Mouse (Mus musculus) right cerebral cortex, postnatal 14 days (tissue): ENCODE measurements around the gene Gm20388.

Experiments
- DNase-seq: peaks from one replicate; pipeline ENCODE4 v3.0.0; 2022

Gene Gm20388

DNA sequence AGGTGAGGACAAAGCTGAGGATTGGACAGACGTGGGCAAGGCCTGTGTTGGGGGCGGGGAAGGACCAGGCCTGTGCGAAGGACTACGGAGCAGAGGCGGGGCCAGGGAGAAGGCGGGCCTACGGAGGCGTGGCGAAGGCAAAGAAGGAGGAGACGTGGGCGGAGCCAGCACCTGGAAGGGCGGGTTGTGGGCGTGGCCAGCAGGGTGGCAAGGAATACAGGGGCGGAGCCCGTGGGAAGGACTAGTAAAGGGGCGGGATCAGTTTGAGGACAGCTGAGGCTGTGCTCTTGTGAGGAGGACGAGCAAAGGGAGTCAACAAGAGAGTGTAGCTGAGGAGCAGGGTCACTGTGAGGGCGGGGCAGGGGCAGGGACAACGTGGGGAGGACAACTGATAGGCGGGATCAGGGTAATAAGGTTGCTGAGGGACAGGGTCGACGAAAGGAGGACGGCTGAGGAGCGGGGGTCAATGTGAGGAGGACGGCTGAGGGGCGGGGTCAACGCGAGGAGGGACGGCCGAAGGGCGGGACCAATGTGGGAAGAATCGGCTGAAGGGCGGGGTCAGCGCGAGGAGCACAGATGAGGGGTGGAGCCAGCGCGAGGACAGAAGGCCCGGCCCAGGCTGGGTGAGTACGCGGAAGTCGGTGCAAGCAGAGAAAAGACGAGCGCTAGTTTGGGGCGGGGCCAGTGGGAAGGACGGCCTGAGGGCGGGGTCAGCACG lies 2370.8 kb downstream of the Gm20388 start:
- peak; percentile 99 for DNase-seq

DNA sequence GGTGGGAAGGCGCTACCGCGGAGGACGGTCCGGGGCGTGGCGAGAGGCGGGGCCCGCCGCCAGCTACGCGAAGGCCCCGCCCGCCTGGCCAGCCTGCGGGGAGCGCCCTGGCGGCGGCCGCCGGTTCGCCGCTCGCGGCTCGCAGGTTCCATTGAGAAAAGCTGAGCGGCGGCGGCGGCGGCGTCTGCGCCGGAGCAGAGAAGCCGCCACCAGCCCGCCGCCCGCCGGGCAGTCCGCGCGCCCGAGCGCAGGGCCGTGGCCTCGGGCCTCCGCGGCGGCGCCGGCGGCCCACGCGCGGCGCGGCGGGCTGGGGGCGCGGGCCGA lies 2371.4 kb downstream of the Gm20388 start, which contains the start of gene Zfpm1:
TSS of gene Zfpm1 (plus strand) at position 107 of the 324 bp plus-strand sequence.
- DNase-seq: no peak

DNA sequence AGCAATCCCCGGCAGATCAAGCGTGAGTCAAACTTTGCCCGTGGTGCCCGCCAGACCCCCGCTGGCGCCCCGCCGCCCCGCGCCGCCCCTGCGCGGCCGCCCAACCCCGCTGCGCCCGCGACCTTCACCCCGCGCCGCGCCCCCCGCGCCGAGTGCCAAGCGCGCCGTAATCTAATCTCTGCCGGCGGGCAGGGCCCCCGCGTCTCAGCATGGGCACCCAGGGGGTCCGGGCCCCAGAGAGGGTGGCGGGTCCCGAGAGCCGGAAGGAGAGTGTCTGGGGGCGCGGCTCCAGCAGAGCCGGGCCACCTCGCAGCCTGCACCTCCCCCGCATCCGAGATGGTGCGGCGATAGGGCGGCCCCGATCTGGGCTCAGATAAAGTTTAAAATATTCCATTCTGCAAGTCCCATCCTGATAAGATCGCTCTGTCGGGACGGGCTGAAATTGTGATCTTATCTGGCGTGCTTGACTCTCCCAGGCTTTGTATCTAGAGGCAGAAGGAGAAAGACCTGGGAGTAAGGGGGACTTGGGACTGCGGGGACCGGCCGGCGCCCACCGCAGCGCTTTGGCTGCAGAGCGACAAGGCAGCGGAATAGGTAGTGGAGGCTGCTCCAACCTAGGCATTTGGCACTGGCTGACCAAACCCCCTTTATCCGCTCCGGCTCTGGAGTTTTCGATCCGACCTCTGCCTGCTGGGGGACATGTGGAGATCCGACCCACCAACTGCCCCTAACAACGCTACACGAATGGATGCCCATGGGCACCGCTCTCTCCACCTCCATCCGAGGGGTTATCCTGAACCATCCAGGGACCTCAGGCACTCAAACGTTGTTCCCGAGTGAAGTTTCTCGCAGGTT lies 2372.1 kb downstream of the Gm20388 start:
- peak; percentile 38 for DNase-seq

DNA sequence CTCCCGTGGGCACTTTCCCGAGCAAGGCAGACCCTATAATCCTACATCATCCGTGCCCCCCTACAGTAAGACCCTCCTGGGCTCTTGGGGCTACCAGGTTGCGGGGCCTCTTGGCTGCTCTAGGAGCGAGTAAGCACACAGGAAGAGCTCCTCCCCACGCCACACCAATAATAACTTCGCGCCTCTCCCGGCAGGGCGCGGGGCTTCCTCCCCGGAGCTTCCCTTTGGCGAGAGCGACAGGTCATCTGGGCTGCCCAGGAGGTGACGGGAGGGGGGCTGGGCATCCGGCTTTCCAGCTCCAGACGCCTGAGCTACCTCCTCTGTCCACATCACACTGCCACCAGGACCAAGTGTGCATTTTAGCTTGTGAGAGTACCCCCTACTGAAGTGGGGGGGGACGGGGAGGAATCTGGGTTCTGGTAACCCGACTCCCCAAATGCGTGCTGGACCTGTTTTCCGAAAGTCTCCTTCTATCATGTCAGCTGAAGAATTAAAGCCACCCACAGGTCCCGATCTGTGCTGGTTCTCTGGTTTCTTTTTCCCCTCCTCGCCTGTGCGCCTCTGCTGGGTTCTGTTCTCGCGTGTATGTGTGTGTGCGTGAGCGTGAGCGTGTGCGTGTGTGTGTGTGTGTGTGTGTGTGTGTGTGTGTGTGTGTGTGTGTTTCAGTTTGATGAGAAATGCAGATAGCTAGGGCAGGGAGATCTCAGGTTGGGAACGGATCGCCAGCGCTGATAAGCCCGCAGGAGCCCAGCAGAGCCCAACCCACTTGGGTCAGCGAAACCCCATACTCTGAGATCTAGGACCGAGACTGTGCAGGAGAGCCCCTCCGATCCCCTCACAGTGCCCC lies 2372.9 kb downstream of the Gm20388 start:
- peak; percentile 60 for DNase-seq

DNA sequence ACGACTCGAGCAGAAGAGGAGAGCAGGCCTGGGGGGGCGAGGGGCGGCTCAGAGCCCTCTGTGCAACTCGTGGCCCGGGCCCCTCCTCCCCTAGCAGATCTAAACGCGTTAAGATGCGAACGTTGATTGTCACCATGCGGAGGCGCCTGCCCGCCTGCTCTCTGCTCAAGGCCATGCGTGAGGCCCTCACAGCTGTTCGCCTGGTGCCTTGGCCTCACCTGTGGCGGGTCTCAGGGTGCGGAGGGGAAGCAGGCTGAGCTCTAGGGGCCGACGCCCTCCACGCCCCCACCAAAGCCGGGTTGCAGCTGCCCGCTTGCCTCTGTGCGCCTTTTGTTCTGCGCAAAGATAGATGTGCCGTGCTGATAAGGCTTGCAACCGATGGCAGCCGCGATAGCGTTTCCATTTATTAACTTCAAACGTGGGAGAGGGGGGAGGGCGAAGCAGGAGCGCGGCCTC lies 2373.6 kb downstream of the Gm20388 start:
- peak; percentile 52 for DNase-seq

DNA sequence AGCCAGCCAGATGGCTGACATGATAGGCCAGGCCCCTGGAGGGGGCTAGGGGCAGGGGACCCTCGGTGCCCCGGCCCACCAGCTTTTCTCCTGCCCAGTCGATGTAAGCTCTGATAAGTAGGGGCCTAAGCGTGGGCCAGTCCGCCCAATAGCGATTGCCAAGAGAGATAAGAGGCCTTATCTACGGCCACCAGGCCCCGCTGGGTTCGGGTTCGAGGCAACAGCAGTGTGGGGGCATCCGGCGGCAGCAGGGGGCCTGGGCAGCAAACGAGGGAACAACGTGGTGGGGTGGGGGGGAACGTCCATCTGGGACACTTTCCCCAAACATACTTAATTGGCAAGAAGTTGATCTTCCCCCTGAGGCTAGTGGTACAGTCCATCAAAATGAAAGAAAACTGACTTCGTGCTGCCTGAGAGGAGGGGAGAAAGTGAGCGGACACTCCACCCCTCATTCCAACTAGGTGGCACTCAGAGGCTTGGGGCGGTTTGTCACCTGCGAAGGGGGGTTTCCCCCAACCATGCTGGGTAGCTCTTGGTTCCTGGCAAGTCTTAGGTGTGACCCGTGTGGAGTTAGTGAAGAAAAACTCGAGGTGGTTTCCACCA lies 2374.1 kb downstream of the Gm20388 start:
- DNase-seq: no peak

DNA sequence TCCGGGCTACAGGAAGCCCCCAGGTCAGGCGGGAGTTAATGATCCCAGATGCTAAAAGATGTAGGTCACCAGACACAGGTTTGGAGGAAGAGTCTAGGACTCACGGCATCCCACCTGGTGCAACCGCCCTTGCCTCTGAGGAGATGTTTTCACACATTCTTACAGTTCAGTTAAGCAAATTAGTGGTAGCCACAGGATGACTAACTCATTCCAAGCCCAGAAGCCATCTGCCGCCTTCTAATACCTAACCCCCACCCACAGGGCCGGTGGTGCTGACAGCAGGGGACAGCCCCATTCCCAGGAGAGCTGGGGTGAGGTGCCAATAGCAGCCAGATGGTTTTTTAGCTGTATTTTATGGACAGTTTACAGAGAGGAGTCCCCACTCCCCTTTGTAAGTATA lies 2375.1 kb downstream of the Gm20388 start:
- DNase-seq: no peak

DNA sequence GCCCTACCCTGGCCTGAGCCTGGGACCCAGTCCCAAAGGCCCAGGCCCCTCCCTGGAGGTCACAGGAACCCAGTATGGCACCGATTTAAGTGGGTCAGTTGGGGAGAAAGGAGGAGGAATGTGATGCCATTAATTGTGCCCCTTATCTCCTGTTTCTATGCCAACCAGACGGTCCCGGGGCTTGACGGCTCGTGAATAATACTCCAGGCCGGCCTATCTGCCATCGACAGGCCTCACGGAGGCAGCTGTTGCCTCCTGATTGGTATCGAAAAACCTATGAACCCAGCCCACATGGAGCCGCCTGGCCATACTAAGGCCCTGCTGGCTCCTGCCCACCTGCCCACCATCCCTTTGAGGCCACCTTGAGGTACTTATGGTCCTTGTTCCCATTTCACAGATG lies 2376.3 kb downstream of the Gm20388 start:
- no peak for DNase-seq

DNA sequence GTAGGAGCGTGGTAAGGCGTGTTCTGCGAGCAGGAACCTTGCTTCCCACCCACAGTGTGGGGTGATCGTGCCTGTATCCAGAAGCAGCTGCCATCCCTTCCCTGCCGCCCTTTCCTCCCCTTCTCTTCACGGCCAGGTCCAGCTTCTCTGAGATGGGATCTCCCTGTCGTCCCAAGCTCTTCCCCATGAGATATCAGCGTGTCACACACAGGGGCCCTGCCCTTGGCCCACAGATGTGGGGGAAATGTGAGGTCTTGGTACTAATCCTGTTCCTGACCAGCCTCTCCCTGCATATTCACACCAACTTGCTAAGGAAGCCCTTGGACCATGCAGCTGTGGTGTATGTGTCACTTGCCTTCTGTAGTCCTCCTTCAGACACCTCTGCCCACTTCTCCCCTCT lies 2377.1 kb downstream of the Gm20388 start:
- no peak for DNase-seq

DNA sequence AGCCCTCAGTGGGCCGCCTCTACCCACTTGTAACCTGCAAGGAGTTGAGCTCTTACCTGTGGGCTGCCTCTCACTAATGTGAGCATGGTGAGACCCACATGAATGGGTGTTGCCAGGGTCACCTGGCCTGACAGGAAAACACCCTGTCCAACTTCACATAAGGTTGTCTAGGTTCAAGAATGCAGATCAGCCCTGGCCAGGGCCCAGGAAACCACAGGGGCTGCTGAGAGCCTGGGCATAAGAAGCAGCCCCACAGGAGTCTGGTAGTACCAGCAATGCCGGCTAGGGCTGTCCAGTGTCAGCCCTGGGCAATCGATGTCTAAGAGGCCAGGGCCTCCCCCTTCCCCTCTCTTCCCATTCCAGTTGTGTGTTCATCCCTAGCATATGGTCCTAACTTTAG lies 2377.7 kb downstream of the Gm20388 start:
- DNase-seq: no peak

DNA sequence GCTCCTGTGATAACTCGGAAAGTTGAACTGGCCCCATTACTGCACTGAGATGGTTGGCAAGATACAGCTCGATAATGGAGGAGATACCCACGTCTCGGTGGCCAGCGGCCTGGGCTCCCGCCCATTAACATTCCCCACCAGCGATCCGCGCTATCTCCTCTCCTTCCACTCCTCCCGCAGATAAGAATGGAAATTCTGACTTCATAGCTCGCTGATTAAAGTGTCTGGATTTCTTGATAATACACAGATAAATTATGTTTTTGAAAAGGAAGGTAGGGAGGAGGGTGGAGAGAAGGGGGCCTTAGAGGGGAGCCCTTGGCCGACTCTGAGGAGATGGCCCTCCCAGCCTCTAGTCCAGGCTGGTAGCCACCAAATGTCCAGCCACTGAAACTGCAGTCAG lies 2380.4 kb downstream of the Gm20388 start:
- no peak for DNase-seq

DNA sequence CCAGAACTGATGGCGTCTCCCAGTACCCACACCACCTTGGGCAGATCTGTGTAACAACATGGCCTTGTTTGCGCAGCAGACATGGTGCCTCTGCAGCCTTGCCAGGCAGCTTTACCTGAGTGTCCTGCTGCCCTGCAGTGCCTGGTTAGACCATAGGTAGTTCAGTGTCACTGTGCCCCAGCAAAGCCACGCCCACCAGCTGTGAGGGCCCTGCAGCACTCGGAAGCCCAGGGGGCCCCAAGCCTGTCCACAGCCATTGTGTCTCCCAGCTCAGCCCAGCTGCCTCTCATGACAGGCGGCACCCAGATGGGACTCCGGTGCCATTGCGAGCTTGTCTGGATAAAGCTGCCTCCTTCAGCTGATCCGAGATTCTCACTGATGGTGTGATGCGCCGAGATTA lies 2380.9 kb downstream of the Gm20388 start:
- no peak for DNase-seq

DNA sequence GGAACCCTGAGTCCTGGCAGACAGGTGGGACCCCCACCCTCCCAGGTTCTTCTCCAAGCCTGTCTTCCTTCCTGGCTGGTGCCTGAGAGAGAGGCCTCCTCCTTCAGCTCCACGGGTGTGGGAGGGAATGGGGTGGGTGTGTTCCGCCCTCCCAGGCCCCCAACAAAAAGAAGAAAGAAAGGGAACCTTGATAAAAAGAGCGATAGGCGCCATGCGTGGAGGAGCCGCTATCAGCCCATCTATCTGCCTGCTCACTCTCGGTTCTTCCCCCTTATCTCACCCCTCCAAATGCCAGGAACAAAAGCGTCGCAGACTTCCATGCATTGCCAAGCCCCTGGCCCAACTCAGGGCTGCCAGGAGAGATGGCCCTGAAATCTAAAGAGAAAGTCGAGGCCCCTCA lies 2382.8 kb downstream of the Gm20388 start:
- DNase-seq: no peak

DNA sequence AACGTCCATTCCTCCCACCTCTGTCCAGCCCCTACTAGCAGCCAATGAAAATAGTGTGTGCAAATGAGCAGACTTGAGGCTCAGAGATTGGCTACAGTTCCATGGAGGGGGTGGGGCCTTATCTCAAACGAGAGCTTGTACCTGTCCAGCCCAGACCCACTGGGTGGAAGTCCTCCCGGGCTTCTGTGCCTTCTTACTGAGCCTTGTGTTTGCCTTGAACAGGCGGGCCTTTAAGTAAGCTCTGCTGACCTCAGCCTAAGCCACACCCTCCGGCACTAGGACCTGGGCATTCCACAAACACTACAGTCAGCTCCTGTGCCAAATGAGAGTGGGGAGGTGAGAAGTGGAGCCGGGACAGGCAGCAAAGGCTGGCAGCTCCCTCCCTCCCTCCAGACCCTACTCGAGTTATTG lies 2383.6 kb downstream of the Gm20388 start:
- DNase-seq: no peak

DNA sequence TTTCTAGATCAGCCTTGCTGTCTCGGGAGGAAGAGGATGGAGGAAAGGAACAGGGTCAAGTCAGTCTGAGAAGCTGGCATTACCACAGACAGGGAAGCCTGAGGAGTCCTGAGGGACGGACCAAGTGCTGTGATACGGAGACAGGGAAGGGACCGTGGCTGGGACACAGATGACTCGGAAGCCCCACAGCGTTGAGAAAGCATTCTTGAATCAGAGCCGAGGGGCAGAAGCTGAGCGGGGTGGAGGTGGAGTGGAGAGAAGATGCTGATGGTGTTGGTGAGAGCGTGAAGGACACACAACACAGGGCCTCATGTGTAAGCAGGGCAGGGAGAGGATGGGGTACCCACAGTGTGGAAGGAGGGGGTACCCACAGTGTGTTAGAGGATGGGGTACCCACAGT lies 2384.7 kb downstream of the Gm20388 start:
- DNase-seq: no peak

DNA sequence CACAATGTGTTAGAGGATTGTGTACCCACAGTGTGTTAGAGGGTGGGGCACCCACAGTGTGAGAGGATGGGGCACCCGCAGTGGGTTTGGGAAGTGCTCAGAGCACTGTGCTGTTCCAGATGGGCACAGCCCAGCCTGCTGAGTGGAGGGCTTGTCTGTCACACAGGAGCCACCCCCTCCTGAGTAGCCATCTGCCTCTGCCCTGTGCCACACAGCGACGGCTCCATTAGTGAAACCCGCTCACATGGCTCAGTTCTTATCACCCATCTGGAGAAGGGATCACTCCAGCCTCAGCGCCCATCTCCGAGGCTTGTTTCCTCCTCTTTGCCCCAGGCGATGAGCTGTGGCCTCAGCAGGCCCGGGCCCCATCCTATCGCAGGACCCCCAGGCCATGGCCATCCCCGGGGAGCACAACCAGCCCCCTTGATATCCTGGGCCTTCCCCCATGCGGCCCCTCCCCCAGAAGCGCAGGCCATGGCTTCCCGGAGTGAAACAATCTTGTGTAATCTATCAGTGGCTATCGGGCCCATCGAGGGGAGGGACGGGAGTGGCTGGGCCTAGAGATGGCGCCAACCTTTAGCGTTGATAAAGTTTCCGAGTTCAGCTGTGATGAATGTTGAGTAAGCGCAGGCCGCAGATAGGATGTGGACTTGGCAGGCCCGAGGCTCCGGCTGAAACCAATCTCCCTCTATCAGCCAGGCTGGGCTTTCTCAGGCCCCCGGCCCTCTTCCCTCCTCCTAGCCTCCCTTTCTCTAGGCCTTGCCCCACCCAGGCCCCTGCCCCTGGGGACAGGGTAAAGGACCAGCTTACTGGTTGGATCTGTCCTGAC lies 2385.7 kb downstream of the Gm20388 start:
- no peak for DNase-seq

DNA sequence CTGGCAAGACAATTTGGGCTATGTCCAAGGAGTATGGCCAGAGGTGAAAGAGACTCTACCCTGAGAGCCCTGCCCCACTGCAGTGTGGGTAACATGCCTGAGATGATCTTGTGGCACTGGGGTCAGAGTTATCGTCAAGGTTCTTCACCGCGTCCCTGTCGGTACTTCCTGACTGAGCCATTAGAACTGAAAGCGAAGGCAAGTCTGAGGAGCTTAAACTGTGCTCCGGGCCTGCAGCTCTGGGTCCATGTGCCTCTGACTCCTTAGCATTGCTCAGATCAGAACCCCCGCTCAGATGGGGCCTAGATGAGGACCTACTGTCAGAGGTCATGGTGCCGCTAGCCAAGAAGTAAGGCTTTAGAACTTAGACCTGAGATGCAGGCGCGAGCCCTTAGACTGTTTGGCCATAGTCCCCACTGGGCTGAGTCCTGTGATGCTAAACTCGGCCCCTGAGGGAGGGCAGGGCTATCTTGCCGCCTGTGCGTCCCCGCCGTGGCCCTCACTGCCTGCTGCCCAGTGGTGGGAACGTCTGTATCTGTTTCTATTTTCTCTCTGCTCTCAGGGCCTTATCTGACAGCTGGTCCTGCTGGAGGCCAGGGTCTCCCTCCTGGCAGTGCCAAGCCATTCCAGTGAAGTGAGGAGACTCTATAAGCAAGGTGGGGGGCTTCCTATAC lies 2389.1 kb downstream of the Gm20388 start:
- no peak for DNase-seq

DNA sequence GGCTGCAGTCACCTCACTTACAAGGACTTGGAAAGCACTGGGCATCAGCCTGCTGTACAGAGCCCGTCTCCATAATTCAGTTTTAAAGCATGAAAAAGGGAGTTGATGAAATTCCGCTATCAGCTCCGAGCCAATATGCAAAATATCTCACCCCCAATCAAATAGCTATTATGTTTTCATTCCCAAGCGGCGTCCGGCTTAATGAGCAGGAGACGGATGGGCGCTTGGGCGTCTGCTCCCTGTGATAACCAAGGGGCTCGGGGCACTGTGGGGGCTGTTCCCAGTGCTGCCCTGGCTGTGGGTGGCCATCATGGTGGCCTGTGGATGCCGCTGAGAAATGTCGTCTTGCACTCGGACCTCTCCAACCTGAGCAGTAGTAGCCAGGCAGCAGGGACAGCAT lies 2390.4 kb downstream of the Gm20388 start:
- DNase-seq: no peak

DNA sequence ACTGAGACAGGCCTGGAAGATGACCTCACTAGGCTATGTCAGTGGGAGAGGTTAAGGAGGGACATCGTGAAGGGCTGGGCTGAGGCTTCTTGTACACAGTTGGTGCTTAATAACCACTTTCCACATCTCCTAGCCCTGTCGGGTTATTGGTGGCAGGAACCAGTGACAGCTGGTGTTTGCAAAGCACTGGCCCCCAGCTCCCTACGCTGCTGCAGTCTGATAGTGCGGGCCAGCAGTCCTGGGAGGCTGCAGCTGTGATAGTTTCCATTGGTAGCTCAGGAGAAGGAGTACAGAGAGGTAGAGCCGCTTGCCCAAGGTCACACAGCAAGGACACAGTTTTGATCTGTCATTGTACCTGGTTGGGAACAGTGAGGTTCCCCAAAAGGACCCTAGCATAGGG lies 2391.2 kb downstream of the Gm20388 start:
- DNase-seq: no peak

DNA sequence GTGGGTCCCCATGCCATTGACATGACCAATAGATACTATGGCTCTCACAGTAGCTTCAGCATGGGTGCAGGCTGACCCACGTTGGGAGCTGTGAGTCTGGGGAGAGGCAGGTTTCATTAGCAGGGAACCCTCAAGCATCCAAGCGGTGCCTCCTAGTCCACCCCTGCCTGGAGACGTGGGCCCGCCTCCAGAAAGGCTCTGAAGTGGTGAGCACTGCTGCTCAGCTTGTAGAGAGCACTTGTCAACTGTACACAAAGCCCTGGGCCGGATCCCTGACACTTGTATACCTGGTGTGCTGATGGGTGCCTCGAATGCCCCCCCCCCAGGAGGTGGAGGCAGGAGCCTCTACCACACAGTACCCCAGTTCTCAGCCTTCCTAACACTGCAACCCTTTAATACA lies 2392.8 kb downstream of the Gm20388 start:
- DNase-seq: no peak

DNA sequence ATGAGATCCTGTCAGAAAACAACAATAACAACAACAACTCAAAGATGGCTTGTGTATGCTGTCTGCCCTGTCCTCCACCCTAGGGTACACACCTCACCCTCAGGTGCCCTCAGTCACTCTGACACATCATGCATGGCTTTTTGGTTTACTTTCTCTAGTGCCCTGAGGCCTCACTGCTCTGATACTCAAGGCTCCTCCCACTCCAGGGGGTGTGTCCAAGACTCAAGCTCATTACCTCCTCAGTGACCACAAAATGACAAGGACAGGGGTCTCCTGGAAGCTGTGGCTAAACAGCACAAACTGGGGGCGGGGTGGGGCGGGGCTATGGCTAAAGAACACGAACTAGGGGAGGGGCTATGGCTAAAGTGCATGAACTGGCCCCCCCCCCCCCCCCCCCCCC lies 2393.4 kb downstream of the Gm20388 start:
- no peak for DNase-seq
